Mouse (Mus musculus): ENCODE results near the gene Sult1b1. TPM values are rescaled to one million over a fixed set of nuclear protein-coding genes. Genes with fewer than 3 reads are reported as not detected.
"Not testable (repeated sequence)": the region's sequence is repeated elsewhere in the genome, so short reads cannot be mapped to it uniquely, and the experiment has no call there.

Sult1b1 gene
- total RNA-seq (2021) = not detected
- long read RNA-seq, experiment 1 = 0 reads
- long read RNA-seq, experiment 2 = 0 reads

DNA sequence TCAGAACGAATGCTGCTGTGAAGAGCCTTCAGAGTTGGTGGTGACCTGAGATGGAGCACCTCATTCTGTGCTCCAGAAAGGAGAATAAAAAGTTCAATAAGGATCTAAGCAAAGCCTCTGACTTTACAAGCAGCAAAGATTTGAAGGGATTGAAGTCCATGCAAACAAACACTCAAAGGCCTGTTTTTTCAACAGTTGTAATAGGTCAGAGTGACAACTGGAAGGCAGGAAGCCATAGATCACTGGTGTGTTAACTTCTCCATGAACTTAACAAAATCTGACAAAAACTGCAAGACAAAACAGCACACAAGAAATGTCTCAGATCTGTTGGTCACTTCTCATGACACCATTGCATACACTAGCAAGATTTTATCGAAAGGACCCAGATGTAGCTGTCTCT lies at the start of gene Sult1b1:
Gene Sult1b1, minus strand, starts transcription at position 85 of the 400 bp plus-strand sequence.
- DNase-seq = no peak
- intact Hi-C loops (cut with DNase I) = no loop called here

DNA sequence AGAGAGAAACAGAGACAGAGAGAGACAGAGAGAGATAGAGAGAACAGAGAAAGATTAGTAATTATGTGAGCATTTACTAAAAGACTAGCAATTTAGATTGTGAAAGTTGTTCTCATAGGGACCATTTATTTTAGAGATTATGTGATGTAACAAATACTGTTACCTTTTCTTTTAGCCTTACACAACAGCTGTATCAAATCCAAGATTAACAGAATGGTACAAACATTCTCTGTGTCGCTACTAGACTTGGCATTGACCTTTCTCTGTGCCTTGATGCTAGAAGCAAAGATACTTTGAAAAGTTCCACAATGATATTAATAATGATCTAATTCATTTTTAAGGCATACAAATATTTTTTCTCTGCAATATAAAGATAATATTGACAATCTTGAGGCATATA lies 42.4 kb upstream of the Sult1b1 start:
- no peak for DNase-seq

GRCm38 (mm10) chr5:87574174-87574573 lies 36.2 kb upstream of the Sult1b1 start:
- no peak for DNase-seq
- intact Hi-C loops (cut with DNase I) = no loop called here

More for the DNA sequence above, 42.4 kb upstream of the Sult1b1 start:
- intact Hi-C loops (cut with DNase I) = no loop called here

GRCm38 (mm10) chr5:87573490-87573889 lies 35.5 kb upstream of the Sult1b1 start:
- DNase-seq = no peak
- intact Hi-C loops (cut with DNase I) = no loop called here

DNA sequence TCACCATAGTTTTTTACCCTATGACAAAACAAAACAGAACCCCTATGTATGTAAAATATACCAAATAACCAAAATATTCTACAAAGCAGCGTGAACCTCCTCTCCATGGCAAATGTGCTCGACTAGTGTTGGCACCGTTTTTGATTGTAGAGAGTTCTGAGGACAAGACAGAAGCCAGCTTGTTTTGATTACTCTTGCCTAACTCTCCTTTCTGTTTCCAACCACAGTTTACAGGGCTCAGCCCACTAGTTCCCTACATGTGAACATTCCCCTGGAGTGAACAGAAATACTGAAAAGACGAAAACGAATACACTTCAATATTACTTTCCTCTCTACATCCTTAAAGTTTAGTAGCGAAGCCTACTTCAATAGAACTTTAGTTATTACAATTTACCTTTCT lies 34.8 kb upstream of the Sult1b1 start:
- no peak for DNase-seq
- intact Hi-C loops (cut with DNase I) = no loop called here

- no peak for DNase-seq
- intact Hi-C loops (cut with DNase I) = no loop called here
Measured at GRCm38 (mm10) chr5:87568845-87569244, 30.9 kb upstream of the Sult1b1 start, which contains the start of gene Sult1d1. TSS of gene Sult1d1 (minus strand) at chr5:87569027.

- no peak for DNase-seq
- intact Hi-C loops (cut with DNase I) = no loop called here
Measured at GRCm38 (mm10) chr5:87567306-87567705, 29.3 kb upstream of the Sult1b1 start.

DNA sequence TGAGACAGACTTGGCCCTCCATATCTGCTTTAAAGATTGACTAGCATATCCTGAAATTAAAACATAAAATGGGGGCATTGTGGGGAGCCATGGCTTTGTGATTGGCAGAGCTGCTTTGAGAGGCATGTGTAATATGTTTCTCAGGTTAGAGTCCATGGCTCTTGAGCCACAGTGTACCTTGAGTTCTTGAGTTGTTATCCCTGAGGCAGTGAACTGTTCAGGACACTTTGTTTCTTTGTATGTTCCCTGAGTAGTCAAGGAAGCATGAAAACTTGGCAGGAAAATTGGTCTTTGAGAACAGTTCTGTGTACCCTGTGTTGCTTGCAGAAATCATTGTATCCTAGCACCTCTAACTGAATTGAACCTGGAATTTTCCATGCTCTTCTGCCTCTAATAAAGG lies 25.0 kb upstream of the Sult1b1 start:
- DNase-seq = no peak
- intact Hi-C loops (cut with DNase I) = no loop called here

GRCm38 (mm10) chr5:87562526-87562925 lies 24.5 kb upstream of the Sult1b1 start:
- intact Hi-C loops (cut with DNase I) = no loop called here
- DNase-seq = no peak

DNA sequence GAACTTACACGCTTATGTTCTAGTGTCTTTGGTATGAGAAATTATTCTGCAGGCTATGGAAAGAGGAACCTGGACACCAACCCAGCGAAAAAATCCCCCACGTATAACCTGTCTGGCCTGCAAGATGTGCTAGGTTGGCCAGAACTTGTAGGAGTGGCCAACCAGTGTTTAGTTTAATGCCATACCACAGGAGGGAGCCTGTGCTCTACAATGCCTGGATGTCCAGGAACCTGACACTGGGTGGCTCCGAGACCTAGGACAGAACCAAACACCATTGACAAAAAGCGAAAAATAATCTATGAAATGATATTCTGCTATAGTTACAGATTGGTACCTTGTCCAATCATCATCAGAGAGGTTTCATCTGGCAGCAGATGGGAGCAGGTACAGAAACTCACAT lies 22.1 kb upstream of the Sult1b1 start:
- intact Hi-C loops (cut with DNase I) = no loop called here
- no peak for DNase-seq

- intact Hi-C loops (cut with DNase I) = no loop called here
- no peak for DNase-seq
Measured at GRCm38 (mm10) chr5:87550935-87551334, 12.9 kb upstream of the Sult1b1 start.

DNA sequence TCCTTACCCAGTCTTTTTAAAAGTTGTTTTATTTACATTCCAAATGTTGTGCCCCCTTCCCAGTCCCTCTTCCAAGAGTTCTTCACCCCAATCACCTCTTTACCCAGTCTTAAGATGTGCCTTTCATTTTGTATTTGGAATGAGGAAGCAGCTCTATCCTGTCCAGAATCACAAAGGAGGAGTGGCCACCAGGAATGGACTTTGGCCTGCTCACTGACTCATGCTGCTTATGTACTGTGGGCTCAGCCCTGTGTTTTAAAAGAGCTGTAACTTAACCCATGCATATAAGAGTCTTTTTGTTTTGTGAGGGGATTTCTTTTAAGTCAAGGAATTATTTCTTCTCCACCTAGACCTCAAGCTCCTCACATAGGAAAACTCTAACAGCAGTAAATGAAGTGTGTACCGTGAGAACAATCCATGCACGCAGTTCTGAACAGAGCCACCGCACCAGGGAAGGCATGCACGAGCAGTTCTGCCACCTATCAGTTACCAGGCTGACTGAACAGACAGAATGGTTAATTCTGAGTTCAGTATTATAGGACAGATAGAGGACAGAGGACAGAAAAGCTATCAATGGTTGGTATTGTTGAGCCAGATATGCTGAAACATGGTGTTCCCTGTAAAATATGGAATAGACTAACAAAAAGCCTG lies 1.9 kb downstream of the Sult1b1 start:
- no peak for DNase-seq

GRCm38 (mm10) chr5:87532288-87532687 lies 5.7 kb downstream of the Sult1b1 start:
- intact Hi-C loops (cut with DNase I) = no loop called here

More for the DNA sequence above, 1.9 kb downstream of the Sult1b1 start:
- intact Hi-C loops (cut with DNase I) = no loop called here

DNA sequence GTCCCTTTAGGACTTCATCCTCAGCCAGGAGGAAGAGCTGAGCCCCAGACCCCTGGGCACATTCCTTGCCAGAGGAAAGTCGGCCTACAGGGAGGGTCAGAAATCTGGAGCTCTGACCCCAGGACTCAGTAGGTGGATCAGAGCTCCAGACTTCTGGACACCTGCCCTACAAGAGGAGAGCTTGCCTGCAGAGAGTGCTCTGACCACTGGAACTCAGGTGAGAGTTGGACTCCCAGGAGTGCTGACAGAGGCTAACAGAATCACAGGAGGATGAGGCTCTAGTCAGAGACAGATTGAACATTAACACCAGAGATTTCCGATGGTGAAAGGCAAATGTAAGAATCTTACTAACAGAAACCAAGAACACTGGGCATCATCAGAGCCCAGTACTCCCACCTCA lies 14.4 kb downstream of the Sult1b1 start:
- intact Hi-C loops (cut with DNase I) = not testable (repeated sequence)

More at GRCm38 (mm10) chr5:87532288-87532687, 5.7 kb downstream of the Sult1b1 start:
- DNase-seq = no peak

DNA sequence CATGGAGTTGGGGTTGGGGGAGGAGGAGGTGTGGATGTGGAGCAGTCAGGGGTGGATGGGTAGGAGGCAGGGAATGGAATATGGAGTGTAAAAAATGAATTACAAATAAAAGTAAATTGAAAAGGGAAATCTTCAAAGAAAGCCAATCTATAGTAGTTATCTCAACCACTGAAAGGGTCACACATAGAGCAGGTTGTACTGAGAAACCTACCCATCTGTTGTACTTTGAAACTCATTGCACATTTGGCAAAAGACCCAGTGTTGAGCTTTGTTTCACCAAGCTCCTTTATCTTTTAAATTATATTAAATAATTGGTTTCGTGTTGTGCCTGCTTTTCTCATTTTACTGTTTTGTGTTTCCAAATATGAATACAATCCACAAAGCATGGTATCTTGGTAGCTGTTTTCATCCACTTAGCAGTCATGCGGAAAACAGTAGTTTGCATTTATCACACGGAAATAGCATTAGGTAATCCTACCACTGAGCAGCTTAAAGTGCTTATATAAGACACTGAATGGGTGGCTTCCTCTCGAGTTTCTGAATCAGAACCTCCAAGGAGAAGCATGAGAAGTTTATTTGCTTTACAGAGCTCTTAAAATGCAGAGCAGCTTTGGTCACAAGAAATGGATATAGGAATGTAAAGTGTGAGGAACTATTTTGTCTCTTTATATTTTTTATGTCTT lies 32.1 kb downstream of the Sult1b1 start:
- intact Hi-C loops (cut with DNase I) = no loop called here
- DNase-seq = no peak

More for the DNA sequence above, 14.4 kb downstream of the Sult1b1 start:
- not testable (repeated sequence) for DNase-seq

DNA sequence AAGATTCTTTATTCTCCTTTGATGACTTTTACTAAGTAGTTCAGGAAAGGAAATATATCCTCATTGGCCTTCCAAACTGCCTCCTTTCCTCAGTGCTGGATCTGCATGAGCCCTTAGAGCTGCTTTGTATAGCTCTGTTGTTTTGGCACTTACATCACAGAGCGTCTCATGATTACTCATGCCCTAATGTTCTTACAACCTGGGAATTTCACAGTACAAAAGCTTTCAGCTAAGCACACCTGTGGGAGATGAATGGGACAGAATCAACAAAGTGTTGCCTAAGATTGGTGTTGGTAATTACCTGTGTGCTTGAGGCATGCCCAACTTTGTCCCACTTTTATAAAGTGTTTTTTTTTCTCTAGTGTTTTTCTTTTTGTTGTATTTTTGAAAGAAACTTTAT lies 35.3 kb downstream of the Sult1b1 start:
- intact Hi-C loops (cut with DNase I) = no loop called here

DNA sequence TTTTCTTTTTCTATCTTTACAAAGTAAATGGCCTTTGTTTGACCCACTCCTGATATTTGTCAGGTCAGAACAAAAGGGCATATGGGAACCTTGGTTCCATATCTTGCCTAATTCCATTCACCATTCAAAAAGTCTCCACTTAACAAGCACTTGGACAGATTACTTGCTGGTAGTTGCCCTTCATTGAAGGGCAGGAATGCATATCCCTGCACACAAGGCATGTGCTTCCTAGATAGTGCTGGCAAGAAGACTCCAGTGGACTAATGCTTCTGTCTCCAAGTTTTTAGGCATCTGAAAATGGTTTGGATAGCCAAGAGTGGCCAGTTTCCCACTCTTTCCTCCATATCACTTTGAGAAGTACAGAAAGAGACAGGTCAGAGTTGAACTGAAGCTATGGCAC lies 38.7 kb downstream of the Sult1b1 start:
- intact Hi-C loops (cut with DNase I) = no loop called here

More for the DNA sequence above, 35.3 kb downstream of the Sult1b1 start:
- DNase-seq = no peak

GRCm38 (mm10) chr5:87498936-87499335 lies 39.1 kb downstream of the Sult1b1 start:
- intact Hi-C loops (cut with DNase I) = no loop called here
- no peak for DNase-seq

More for the DNA sequence above, 38.7 kb downstream of the Sult1b1 start:
- DNase-seq = no peak

DNA sequence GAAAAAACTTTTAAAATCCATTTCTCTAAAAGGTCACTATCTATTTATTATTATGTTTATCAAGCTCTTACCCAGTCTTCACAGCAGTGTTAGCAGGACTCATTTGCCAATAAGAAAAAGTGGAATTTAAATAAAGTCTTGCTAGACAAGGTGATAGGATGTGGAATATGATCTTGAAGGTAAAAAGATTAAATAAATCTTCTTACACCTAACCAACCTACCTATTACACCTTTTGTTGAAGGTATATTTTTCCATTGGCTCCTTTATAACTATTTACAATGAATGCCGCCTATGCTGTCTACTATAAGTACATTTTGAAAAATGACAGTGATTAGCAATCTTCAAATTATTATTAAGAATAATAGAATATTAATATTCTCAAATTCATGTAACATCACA lies 47.2 kb downstream of the Sult1b1 start, which contains the start of gene Ugt2a1:
Gene Ugt2a1, minus strand, starts transcription at position 101 of the 400 bp plus-strand sequence.
- intact Hi-C loops (cut with DNase I) = no loop called here
- no peak for DNase-seq

GRCm38 (mm10) chr5:87486706-87487105 lies 51.3 kb downstream of the Sult1b1 start, which contains the start of gene Gm43638:
TSS of gene Gm43638 (minus strand) at chr5:87486806.
- DNase-seq; intact Hi-C loops (cut with DNase I): not testable (repeated sequence)

- intact Hi-C loops (cut with DNase I) = no loop called here
- no peak for DNase-seq
Measured at GRCm38 (mm10) chr5:87482160-87482559, 55.8 kb downstream of the Sult1b1 start, which contains the start of gene Ugt2a2. TSS of gene Ugt2a2 (minus strand) at chr5:87482260.
